Mouse (Mus musculus) heart, adult 9 months (tissue): ENCODE measurements around the gene Chl1.
A peak's percentile ranks its signal among the peaks of the same experiment; 100 is the strongest.

ENCODE experiments used
- DNase-seq, 2 experiments: peaks; one replicate each; pipeline ENCODE4 v3.0.0; 2022; ENCODE audit warnings: low spot score in 2 of 2

Chl1 gene

GRCm38 (mm10) chr6:103665206-103665605, 154.8 kb downstream of the Chl1 start:
- DNase-seq = no peak

GRCm38 (mm10) chr6:103665677-103666316, 155.4 kb downstream of the Chl1 start:
- no peak for DNase-seq

GRCm38 (mm10) chr6:103673111-103673510, 162.7 kb downstream of the Chl1 start:
- DNase-seq = no peak

GRCm38 (mm10) chr6:103674332-103674731, 163.9 kb downstream of the Chl1 start:
- peak in 1 of 2 experiments; percentile 11 for DNase-seq

- no peak for DNase-seq
Observed at GRCm38 (mm10) chr6:103675145-103675544, 164.8 kb downstream of the Chl1 start.

GRCm38 (mm10) chr6:103676664-103677063, 166.3 kb downstream of the Chl1 start:
- DNase-seq = no peak

- DNase-seq = no peak
Observed at GRCm38 (mm10) chr6:103677072-103677471, 166.7 kb downstream of the Chl1 start.

GRCm38 (mm10) chr6:103682854-103683574, 172.6 kb downstream of the Chl1 start:
- no peak for DNase-seq

- no peak for DNase-seq
Observed at GRCm38 (mm10) chr6:103692511-103692910, 182.1 kb downstream of the Chl1 start.

GRCm38 (mm10) chr6:103697349-103698028, 187.1 kb downstream of the Chl1 start:
- DNase-seq = no peak

- no peak for DNase-seq
Observed at GRCm38 (mm10) chr6:103699482-103699881, 189.1 kb downstream of the Chl1 start.

- no peak for DNase-seq
Observed at GRCm38 (mm10) chr6:103699895-103700294, 189.5 kb downstream of the Chl1 start.

GRCm38 (mm10) chr6:103700336-103700735, 189.9 kb downstream of the Chl1 start:
- no peak for DNase-seq

- no peak for DNase-seq
Observed at GRCm38 (mm10) chr6:103706366-103706765, 196.0 kb downstream of the Chl1 start.

GRCm38 (mm10) chr6:103739291-103739690, 228.9 kb downstream of the Chl1 start:
- no peak for DNase-seq

- no peak for DNase-seq
Observed at GRCm38 (mm10) chr6:103742784-103743183, 232.4 kb downstream of the Chl1 start.

GRCm38 (mm10) chr6:103746103-103746502, 235.7 kb downstream of the Chl1 start:
- no peak for DNase-seq

GRCm38 (mm10) chr6:103749122-103749773, 238.9 kb downstream of the Chl1 start:
- no peak for DNase-seq

GRCm38 (mm10) chr6:103753891-103754290, 243.5 kb downstream of the Chl1 start:
- no peak for DNase-seq

- no peak for DNase-seq
Observed at GRCm38 (mm10) chr6:103766830-103767229, 256.4 kb downstream of the Chl1 start.

- DNase-seq = no peak
Observed at GRCm38 (mm10) chr6:103781058-103781457, 270.7 kb downstream of the Chl1 start.

- DNase-seq = no peak
Observed at GRCm38 (mm10) chr6:103791077-103791632, 280.8 kb downstream of the Chl1 start.
